Mouse (Mus musculus) left cerebral cortex, postnatal 14 days (tissue): Measurements from ENCODE around the gene Gm17174. TPM values are rescaled to one million over a fixed set of nuclear protein-coding genes. Genes with fewer than 3 reads are reported as not detected.
A peak's percentile ranks its signal among the peaks of the same experiment; 100 is the strongest.
"Not testable (repeated sequence)": the region's sequence is repeated elsewhere in the genome, so short reads cannot be mapped to it uniquely, and the experiment has no call there.

Source experiments
- DNase-seq, 2 experiments: peaks; one replicate each; pipeline ENCODE4 v3.0.0; 2021 to 2022; ENCODE audit warnings: low spot score in 2 of 2, mixed read lengths in 1 of 2
- intact Hi-C: fragments of 180-260 bp; cut with DNase I; formaldehyde crosslinking; loops from one replicate; pipeline ENCODE4 v1.15.1; 2025
- long read RNA-seq, 2 experiments: library from polyadenylated mRNA; stranded (forward); transcript quantifications; one replicate each; pipeline ENCODE4 v2.0.0; 2021
- total RNA-seq, 2 experiments: library from RNA; stranded (reverse); gene quantifications; 2 replicates each; pipeline ENCODE4 v1.2.3; 2021

Gm17174 gene
- total RNA-seq: not detected
- long read RNA-seq, experiment 1: 0 reads
- long read RNA-seq, experiment 2: 0 reads

GRCm38 (mm10) chr14:51592039-51592438 lies at the start of gene Gm17174:
Gene Gm17174 (minus strand): TSS chr14:51592139.
- intact Hi-C loops, DNase-seq: not testable (repeated sequence)

- DNase-seq, intact Hi-C loops: not testable (repeated sequence)
Measured at GRCm38 (mm10) chr14:51635566-51635965, 43.6 kb upstream of the Gm17174 start, which contains the start of gene Gm4181. Gene Gm4181 (minus strand): TSS chr14:51635666.

DNA sequence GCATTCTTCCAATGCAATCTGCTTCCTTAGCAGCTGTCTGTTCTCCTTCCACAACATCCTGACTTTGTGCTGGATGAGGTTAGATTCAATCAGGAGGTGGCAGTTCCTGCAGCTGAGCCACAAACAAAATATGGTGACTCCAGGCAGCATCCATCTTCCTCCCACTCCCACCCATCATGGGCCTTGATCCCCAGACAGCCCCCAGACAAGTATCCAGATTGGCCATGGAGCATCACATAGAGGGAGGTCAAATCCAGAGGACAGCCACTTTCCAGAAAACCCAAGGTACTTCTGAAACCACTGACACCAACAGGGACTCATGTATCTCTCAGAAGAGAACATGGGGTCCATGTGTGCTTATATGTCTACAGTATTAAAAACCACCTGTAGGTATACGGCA lies 40.5 kb upstream of the Gm17174 start:
- DNase-seq: peak in 1 of 2 experiments; percentile 3
- intact Hi-C loops: not testable (repeated sequence)

DNA sequence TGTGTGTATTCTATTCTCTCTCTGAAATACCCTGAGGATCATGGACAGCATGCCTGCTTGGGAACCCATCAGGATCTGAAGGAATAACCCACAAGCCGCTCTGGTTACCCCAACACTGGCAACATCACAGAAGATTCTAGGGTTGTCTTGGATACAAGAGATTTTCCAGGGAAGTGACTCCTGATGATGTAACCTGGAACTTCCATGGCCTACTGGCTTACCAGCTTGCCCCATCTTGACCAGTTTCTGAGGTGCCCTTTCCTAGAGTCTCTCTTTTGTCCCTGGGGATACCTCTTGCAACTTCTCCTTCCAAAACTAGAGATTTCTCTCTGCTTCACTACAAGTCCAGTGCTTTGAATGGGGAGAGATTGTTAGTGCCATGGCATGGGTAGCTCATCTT lies 19.3 kb upstream of the Gm17174 start, which contains the start of gene Gm17078:
Gene Gm17078, minus strand, starts transcription at position 101 of the 400 bp plus-strand sequence.
- intact Hi-C loops: no loop called here
- no peak for DNase-seq

- DNase-seq, intact Hi-C loops: not testable (repeated sequence)
Measured at GRCm38 (mm10) chr14:51573963-51574362, 18.0 kb downstream of the Gm17174 start, which contains the start of gene Gm17175. Gene Gm17175 (minus strand): TSS chr14:51574063.

- intact Hi-C loops: no loop called here
- no peak for DNase-seq
Measured at GRCm38 (mm10) chr14:51552490-51552889, 39.4 kb downstream of the Gm17174 start, which contains the start of gene Gm5622. Gene Gm5622 (plus strand): TSS chr14:51552790.

Other genes starting within 250 kb of the Gm17174 start
- gene Gm7247, start 230.4 kb downstream of the Gm17174 start, total RNA-seq: not detected
- gene Vmn2r88, start 181.3 kb downstream of the Gm17174 start, total RNA-seq: not detected
- gene Vmn2r89, start 140.3 kb downstream of the Gm17174 start, total RNA-seq: not detected
- not detected for gene Gm5622, start 39.3 kb downstream of the Gm17174 start, total RNA-seq
- not detected for gene Gm17175, start 18.1 kb downstream of the Gm17174 start, total RNA-seq
- gene Gm17078, start 19.2 kb upstream of the Gm17174 start, total RNA-seq: not detected
- not detected for gene Gm4181, start 43.5 kb upstream of the Gm17174 start, total RNA-seq
- gene Gm17079, start 103.3 kb upstream of the Gm17174 start, total RNA-seq: not detected
- not detected for gene Gm5800, start 125.0 kb upstream of the Gm17174 start, total RNA-seq
- not detected for gene Ang4, start 181.5 kb upstream of the Gm17174 start, total RNA-seq
- not detected for gene AY358078, start 207.9 kb upstream of the Gm17174 start, total RNA-seq